Mouse (Mus musculus): ENCODE measurements around the gene Abca8b. TPM values are rescaled to one million over a fixed set of nuclear protein-coding genes. Genes with fewer than 3 reads are reported as not detected.
A peak's percentile ranks its signal among the peaks of the same experiment; 100 is the strongest.

Abca8b gene
- polyA plus RNA-seq, 1 experiment from 2014 or later = 1.1 TPM

- no peaks in the 10 kb centered on the region; the same call in 1 of the 2 replicates for H3K4me1 ChIP-seq
- no peak overlapping the region for H3K27ac ChIP-seq
- H3K27me3 ChIP-seq (ENCODE audit: insufficient read depth, poor library complexity, severe bottlenecking) = no peaks in the 10 kb centered on the region
- no peak overlapping the region for H3K4me3 ChIP-seq
- WGBS = 91% methylated on average over 4 of the region's 4 CpGs
- no peaks in the 10 kb centered on the region for H3K9me3 ChIP-seq
- DNase-seq (ENCODE audit: low spot score) = no peak
- H3K36me3 ChIP-seq = no peaks in the 10 kb centered on the region
Measured at GRCm38 (mm10) chr11:109886757-109887156, 108.9 kb downstream of the Abca8b start.

DNA sequence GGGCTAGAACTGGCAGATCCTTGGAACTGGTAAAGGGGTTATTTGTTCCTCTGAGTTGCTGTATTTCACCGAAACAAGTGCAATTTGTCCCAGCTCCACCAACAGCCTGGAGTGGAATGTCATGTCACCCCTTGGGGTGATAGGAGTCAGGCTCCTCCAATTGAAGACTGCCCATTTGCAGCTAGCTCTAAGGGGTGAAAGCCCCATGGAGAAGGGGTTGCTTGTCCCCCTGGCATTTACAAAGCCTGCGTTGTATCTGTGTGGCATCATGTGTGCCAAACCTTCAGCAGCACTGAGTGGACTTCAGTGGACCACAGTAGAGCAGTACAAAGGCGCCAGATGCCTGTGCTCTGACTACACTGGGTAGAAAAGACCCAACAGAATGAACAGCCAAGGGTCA, 110.1 kb downstream of the Abca8b start:
- H3K4me1 ChIP-seq = no peaks in the 10 kb centered on the region; the same call in 1 of the 2 replicates
- H3K36me3 ChIP-seq = no peaks in the 10 kb centered on the region
- no peak overlapping the region for H3K4me3 ChIP-seq
- H3K27ac ChIP-seq = no peak overlapping the region
- H3K27me3 ChIP-seq (ENCODE audit: insufficient read depth, poor library complexity, severe bottlenecking) = no peaks in the 10 kb centered on the region
- H3K9me3 ChIP-seq = no peaks in the 10 kb centered on the region
- 72% methylated on average over 3 of the region's 3 CpGs for WGBS
- DNase-seq (ENCODE audit: low spot score) = no peak

- Histone ChIP-seq H3K36me3 (no peaks in the 10 kb centered on the region), H3K9me3 (no peaks in the 10 kb centered on the region), H3K4me1 (no peaks in the 10 kb centered on the region; the same call in 1 of the 2 replicates), H3K27me3 (ENCODE audit: insufficient read depth, poor library complexity, severe bottlenecking) (no peaks in the 10 kb centered on the region), H3K27ac (no peak overlapping the region), H3K4me3 (no peak overlapping the region)
- 56% methylated on average over 4 of the region's 4 CpGs for WGBS
- DNase-seq (ENCODE audit: low spot score) = no peak
Measured at GRCm38 (mm10) chr11:109884801-109885200, 110.8 kb downstream of the Abca8b start.

DNA sequence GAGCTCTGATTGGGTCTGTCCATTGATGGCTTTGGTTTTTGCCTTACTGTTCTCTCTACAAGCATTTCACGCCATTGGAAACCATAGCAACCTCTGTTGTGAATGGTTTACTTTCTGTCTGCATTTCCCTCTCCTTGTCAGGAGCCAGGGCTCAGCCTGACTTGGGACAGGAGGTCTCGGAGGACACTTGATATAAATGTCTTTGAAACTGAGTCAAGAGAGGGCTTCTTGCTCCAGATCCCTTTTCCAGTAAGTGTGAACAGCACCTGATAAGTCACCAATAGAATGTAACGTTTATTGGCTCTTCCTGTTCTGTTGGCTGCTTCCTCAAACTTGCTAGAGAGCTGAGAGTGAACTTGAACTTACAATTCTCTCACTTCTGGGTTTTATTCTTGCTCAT, 111.5 kb downstream of the Abca8b start:
- Histone ChIP-seq H3K27me3 (ENCODE audit: insufficient read depth, poor library complexity, severe bottlenecking) (no peaks in the 10 kb centered on the region), H3K4me3 (no peak overlapping the region), H3K27ac (no peak overlapping the region), H3K4me1 (no peaks in the 10 kb centered on the region; the same call in 1 of the 2 replicates), H3K36me3 (no peaks in the 10 kb centered on the region), H3K9me3 (no peaks in the 10 kb centered on the region)
- 46% methylated on average over 3 of the region's 3 CpGs for WGBS
- peak; percentile 38 for DNase-seq (ENCODE audit: low spot score)

Other genes with a start within 250 kb of the Abca8b start
- not detected in 2 replicates for gene 1700012B07Rik, start 167.8 kb downstream of the Abca8b start, polyA plus RNA-seq (2016; fragmentation: Nextera tagmentation; extraction: Ambion mirVana)
- gene Abca8a, start 100.1 kb upstream of the Abca8b start, polyA plus RNA-seq (2016; fragmentation: Nextera tagmentation; extraction: Ambion mirVana) = not detected in 2 replicates
- gene Abca9, start 172.4 kb upstream of the Abca8b start, polyA plus RNA-seq (2016; fragmentation: Nextera tagmentation; extraction: Ambion mirVana) = 0.57 and 0.65 TPM in 2 replicates

Measured in heart, embryonic 10.5 days (tissue).